Mouse (Mus musculus) T-helper 17 cell (primary cell): ENCODE results near the gene Aff4.

Experiments
- in situ Hi-C, 2 experiments: fragments of 300-600 bp; cut with MboI, MseI; formaldehyde crosslinking; loops; 1 replicate in 1 of 2; 2 replicates in 1 of 2; pipeline ENCODE4 v1.15.1; 2025; ENCODE audit warnings: high pct_unique_total_duplicates in 2 of 2

Gene Aff4

DNA sequence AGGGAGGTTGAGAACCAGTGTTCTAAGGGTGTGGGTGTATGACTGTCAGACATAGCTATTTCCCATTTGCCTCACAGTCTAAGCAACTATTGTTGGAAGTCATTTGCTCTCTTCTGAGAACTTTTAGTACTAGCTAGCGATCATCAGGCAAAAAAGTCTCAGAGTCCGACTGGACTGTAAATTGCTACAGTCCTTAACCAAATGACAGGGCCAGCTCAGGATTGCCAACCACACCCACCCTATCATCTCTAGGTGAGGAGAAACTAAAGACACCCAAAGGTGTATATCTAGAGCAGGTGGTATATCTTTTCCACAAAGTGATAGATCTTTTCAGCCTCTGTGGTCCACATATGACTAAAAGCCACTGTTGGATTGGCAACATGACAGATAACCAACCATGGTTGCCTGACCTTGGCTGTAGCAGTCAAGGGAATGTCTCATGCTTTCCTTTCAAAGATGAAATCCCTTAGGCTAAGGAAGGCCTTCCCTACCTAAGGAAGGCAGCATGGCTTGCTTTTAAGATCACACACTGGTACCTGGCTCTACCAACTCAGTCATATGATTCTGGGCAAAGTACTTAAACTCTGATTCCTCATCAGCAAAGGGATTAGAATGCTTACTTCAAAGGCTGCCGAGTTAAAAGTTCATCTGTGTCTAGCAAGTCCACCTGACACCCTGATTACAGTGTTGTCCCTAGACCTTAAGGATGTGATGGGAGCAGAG, 77.5 kb downstream of the Aff4 start:
- in situ Hi-C loops: no loop called here

DNA sequence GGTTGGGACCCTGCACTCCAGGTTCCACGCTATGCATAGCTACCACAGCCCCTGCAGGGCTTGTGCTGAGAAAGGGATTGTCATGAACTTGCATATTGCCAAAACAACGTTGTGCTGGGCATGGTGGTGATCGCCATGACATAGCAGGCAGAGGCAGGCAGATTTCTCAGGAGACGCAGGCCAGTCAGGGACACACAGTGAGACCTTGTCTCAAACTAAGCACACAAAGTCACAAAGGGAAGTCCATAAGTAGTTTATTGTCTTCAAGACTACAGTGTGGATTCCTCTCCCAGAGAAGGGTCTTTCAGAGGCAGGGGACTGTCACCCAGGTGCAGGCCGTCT, 78.1 kb downstream of the Aff4 start:
- in situ Hi-C loops: no loop called here

DNA sequence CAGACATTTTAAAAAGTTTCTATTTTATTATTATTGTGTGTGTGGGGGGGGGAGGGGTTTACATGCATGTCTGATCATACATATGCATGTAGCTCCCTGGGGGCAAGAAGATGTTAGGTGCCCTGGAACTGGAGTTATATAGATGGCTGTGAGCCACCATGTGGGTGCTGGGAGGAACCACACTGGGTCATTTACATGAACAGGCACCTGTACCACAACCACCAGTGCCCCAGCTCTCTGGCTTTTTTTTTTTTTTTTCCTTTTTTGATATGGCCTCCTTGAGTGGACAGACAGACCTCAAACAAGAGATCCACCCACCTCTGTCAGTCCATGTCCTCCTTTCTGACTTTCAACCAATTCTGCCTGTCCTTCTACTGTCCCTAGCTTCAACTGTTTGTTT, 78.5 kb downstream of the Aff4 start:
- in situ Hi-C loops: no loop called here

DNA sequence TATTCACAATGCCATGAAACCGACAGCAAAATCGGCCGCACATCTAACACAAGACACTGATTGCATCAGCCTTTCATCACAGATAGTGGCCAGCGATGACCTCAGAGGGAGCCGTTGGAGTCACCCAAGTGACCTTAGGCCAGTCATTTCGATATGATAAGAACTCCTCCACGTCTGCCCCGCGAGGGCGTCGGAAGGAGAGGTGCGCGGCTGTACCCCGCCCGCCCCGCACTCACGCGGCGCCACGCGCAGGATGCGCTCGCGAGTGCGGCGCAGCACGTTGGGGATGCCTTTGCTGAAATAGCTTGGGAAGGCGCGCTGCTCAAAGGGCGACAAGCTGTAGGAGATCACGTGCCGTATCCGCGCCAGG, 79.7 kb downstream of the Aff4 start:
- in situ Hi-C loops: no loop called here

DNA sequence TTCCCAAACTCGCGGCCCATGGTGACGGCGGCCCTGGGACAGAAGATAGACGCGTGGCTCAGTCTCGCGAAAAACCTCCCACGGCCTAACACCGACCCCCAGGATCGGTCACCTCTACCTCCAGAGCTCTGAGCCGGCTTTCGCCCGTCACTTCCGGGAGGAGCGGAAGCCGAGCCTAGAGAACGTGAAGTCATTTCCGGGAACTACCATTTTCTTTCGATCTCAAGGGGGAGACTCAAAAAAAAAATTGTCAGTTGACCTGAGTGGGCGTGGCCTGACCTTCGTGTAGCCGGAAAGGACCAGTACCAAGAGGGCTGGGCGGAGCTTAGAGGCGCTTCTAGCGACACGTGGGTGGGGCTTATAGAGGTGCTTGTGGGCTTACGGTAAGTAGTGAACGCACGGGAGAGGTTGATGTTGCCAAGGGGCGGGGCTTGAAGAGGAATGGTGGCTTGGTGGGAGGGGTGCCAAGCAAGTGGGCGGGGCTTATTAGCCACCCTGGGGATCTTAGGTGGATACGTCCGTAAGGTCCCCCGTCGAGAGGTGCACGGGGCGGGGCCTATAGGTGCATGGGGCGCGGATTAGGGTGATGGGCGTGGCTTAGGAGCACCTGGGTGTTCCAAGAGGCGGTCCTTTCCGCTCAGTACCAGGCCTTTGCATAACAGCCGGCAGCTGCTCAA, 80.2 kb downstream of the Aff4 start, which contains the start of the genes Uqcrq and Gdf9:
Gene Uqcrq, minus strand, starts transcription at position 162 of the 677 bp plus-strand sequence.
Gene Gdf9, plus strand, starts transcription at position 354 of the 677 bp plus-strand sequence.
- in situ Hi-C loops: no loop called here

DNA sequence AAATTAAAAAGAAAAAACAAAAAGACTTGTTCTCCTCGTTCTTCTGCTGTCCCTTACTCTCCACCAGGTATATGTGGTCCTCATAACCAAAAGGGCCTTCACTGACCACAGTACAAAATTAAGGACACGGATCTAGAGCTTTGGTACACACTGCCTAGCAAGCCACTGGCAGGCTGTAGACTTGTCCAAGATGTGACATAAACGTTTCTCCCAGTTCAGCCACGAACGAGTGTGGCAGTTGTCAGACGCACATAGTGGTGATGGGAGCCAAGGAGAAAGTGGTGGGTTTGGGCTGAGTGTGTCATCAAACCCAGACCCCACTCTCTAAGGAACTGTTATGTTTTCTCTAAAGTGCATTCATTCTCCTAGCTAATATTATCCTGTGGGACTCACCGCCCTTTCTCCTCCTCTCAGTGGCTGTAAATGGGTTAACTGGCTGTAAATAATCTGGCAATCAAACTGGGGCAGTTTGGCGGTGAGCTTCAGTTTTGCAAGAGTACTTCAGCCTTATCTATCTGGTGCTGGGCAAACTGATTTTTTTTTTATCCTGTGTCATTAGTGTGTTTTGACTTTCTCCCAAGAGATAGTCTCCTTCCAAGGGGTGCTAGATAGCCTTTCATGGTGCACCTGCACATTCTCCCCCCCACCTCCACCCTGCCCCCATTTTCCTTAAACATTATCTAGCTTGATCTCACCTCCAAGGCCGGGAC, 80.9 kb downstream of the Aff4 start:
- in situ Hi-C loops: no loop called here

DNA sequence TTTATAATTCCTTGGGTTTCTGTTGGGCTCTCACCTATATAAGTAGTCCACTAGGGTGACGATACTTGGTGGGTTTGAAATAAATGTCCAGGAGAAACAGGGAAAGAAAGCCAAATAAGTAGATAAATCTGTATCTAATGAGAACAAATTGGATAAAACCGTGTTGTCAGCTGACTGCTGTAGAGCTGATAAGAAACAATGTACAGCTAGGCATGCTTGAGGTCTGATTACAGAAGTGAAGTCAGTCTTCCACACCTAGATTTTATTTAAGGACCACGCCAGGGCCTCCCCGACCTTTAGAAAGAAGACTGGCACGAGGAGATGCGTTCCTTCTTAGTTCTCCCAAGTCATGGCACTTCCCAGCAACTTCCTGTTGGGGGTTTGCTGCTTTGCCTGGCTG, 82.4 kb downstream of the Aff4 start:
- in situ Hi-C loops: no loop called here

DNA sequence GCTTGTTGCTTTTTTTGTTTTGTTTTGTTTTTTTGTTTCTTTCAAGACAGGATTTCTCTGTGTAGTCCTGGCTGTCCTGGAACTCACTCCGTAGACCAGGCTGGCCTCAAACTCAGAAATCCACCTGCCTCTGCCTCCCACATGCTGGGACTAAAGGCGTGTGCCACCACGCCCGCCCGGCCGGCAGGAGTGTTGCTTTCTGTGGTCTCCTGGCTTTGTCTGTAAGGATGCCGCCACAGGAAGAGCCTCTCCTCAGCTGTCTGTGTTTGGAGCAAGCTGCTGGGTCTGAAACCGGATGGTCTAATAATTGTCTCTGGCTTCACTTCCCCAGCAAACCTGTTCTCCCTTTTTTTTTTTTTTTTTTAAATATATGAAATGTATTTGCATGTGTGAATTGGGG, 84.9 kb downstream of the Aff4 start:
- in situ Hi-C loops: no loop called here

DNA sequence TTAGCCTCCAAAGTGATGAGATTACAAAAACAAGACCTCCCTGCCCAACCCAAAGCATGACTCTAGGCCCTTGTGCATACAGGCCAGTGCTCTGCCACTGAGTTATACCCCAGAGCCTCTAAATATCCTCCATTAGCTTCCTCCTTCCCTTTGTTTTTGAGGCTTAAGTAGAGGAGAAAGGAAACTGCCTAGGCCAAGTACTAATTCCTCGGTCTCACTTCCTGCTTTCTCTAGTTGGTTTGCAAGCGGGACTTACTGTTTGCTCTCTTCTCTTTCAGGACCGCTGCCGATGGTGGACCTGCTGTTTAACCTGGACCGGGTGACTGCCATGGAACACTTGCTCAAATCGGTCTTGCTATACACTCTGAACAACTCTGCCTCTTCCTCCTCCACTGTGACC, 85.7 kb downstream of the Aff4 start:
- in situ Hi-C loops: no loop called here

DNA sequence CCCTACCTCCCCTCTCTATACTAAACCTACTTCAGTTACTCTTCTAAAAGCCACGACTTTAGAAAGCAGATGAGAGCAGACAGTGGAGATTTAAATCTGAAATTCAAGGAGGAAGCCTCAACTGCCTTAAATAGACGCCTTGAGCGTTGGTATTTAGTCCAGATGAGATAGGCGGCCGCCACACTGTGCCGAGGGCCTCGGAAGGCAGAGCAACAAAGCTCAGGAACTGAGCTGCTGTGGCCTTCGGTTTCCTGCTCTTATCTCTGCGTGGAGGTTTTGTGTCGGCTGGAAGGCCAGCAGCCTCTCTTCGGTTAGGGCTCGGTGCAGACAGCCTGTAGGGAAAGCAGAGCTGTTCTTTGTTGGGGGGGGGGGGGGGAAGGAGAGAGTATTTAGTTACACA, 91.3 kb downstream of the Aff4 start:
- in situ Hi-C loops: no loop called here

DNA sequence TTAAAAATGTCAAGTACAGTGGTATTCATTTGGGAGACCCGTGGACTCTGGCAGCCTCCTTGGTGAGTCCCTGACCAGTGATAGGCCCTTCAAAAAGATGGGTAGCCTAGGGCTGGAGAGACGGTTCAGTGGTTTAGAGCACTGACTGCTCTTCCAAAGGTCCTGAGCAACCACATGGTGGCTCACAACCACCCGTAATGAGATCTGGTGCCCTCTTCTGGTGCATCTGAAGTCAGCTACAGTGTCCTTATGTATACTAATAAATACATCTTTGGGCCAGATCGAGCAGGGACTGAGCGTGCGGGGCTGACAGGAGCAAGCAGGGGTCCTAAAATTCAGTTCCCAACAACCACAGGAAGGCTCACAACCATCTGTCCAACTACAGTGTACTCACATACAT, 93.2 kb downstream of the Aff4 start:
- in situ Hi-C loops: no loop called here

DNA sequence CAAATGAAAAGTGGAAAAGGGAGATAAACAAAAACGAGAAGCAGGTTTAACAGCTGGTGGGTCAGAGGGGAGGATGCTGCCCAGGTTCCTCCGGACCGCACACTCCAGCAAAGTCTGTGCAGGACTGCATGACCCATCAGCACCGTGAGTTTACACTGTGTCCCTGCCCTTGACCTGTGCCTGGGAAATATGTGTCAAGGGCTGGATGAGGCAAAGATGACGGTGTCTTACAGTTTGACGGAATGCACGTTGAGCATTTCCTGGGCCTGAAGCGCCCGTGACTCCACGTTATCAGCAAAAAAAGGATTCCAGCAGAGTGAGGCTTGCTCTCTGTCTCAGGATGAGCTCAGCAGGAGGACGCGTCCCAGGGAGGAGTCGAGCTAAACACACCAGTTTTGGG, 94.9 kb downstream of the Aff4 start:
- in situ Hi-C loops: no loop called here

DNA sequence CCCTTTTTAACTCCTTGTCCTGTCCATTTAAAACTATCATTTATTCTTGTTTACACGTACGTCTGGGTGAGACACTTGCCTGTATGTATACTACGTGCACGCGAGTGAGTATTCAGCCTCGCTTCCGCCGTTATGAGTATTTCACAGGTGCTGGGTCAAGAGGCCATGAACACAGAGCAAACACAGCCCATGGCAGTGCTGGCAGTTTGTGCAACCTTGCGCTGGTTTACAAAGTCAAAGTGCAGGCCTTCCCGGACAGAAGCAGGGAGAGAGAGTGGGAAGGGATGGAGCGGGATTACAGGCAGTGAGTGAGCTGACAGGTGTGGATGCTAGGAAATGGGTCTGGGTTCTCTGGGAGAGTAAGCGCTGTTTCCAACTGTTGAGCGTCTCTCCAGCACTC, 95.5 kb downstream of the Aff4 start:
- in situ Hi-C loops: no loop called here

DNA sequence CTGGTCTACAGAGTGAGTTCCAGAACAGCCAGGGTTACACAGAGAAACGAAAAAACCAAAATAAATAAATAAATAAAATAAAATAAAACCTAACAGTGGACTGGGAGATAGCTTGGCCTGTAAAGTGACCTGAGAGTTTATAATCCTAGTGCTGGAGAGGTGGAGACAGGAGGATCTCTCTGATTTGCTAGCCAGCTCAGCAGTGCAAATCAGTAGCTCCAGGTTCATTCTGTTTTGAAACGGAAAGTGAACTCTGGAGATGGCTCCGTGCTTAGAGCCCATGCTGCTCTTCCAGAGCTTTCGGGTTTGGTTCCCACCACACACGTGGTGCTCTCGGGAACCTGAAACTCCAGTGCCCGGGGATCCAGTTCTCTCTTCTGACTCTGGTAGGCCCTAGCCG, 97.4 kb downstream of the Aff4 start:
- in situ Hi-C loops: no loop called here

DNA sequence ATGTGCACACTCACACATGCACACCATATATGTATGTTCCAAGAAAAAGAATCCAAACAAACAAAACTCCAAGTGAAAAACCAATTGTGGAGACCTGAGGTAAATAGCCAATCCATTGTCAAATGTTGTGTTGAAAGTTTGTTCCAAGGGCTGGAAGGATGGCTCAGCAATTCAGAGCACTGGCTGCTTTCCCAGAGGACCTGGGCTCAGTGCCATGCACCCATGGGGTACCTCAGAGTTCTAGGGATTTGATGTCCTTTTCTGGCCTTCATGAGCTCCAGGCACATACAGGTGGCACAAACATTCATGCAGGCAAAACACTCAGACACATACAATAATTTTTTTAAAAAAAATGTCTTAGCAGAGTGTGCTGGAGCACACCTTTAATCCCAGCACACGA, 97.9 kb downstream of the Aff4 start:
- in situ Hi-C loops: no loop called here

DNA sequence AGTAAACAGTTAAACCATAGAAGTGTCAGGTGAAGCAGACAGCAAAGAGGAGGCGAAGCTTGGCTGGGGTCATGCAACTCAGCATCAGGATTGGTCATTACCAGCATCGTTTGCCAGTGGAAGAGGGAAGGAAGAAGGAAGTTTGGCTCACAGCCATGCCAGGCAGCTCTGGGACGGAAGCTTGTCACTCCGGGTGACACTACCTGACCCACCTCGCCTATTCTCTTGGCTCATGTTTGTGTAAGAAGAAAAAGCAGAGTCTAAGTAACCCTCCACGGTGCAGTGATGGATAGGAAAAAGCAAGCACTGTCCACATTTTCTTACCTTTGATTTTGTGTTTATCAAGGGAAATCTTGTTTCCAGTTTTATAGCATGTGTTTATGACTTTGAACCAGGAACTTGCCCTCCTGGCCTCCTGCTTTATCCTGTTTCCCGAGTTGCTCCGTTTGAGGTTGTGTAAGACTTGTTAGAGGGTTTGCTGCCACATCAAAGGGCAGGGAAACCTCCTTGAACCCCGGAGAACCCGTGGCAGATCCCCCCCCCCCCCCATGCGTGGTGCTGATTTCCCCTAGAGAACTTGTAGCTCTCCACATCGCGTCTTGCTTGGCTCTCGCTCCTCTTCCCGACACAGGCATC, 99.6 kb downstream of the Aff4 start:
- in situ Hi-C loops: no loop called here

DNA sequence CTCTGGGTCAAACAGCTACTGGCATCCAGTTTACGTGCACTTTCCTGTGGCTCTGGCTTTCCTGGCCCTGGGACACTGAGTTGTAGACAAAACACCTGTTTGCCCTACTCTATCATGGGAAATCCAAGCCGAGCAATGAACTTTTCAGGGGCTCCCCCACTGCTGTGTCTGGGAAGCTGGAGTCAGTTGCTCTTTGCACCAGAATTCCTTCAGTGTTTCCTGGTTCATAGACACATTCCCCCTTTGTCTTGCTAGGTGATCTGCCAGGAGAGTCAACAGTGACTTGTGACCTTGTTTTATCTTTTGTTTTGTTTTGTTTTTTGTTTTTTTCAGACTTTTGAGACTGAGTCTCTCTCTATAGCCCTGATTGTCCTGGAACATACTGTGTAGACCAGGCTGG, 100.7 kb downstream of the Aff4 start:
- in situ Hi-C loops: no loop called here

DNA sequence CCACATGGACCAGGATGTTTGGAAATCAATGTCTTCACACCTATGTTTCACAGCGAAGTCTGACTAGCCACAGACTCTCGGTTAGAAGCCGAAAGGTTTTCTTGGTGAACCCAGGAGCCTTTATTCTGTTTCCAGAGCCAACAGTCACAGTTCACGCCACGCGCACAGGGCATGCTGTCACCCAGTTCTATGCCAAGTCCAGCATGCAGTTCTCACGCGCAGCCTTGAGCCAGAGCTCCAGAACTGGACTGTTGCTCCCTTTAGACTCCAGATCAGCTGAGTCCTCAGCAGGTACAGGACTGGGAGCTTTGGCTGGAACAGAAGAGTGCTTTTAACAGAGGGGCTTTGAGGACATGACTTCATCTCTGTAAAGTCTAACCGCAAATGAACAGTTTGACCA, 101.8 kb downstream of the Aff4 start:
- in situ Hi-C loops: no loop called here

DNA sequence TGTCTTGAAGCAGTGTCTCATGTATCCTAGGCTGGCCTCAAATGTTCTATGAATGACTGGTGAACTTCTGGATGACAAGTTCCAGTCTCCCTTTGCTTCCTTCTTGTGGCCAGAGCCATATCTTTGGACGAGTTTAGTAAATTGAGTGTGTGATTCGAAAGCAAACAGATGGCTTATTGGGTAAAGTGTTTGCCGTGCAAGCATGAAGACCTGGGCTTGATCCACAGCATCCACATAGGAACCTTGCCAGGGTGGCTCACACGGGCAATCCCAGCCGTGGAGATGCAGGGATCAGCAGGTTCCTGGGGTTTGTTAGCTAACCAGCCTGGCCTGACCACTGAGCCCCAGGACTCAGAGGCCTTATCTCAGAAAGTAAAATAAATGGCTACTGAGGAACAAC, 102.4 kb downstream of the Aff4 start:
- in situ Hi-C loops: no loop called here

DNA sequence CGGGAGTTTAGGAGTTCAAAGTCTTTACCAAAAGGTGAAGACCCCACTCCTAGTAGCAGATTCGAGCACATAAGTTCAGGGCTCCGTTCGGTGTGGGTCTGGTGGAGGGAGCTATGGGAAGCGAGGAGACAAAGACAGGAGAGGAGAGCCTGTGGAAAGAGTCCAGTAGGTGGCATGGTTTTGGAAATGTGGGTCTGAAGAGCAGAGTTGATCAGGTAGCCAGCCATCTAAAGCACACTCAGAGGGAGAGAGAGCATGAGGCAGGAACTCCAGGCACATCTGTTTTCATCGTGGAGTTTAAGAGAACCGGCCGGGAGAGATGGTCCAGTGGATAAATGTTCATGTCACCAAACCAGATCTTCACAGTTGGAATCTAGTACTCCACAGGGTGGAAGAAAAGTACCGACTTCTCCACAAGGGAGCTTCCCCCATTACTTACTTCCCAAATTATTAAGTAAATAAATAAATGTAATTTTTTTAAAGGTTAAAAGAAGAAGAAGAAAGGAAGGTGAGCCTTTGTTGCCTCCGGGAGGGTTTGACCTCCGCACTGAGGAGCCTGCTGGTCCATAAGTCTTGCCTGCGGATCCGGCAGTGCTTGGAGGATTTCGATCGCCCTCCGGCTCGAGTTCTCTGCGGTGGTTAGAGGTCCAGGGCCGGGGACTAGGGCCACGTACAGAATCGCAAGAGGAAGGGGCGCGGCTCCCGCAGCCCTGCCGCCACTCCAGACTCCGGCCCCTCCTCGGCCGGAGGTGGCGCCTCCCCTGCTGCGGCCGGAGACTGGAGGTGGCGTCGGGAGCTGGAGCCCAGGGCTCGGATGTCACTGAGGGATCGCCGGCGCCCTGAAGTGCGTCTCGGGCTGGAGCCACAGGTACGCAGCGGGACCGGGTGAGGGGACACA, 106.1 kb downstream of the Aff4 start, which contains the start of the genes Gm10447 and Shroom1:
Gene Gm10447, minus strand, starts transcription at position 637 of the 898 bp plus-strand sequence.
Gene Shroom1, plus strand, starts transcription at position 732 of the 898 bp plus-strand sequence.
- in situ Hi-C loops: no loop called here

DNA sequence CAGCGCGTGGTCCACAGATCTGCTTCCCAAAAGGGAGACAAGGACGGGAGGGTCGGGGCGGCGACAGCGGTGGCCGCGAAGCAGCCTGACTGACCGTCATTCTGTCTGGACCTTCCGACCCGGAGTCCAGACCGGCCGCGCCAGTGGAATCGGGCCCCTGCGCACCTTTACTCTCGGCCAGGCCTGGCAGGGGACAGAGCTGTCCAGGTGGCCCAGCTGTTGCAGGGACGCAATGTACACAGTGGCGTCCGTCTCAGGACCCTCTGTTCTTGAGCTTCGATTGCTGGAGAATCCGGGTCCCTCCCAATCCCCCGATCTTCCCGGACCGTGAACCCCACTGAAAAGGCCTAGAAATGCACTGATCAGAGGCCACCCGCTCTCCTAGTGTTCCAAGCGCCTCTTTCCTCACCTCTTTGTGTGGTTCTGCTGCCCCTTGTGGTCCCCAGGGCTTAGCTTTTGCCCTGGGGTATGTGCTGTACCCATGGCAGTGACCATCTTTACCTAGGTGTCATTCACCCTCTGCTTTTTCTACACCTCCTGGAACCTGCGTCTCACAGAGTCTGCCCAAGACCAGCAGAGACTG, 106.8 kb downstream of the Aff4 start:
- in situ Hi-C loops: no loop called here
